Mouse (Mus musculus): ENCODE data around the gene Cited2. TPM values are rescaled to one million over a fixed set of nuclear protein-coding genes. Genes with fewer than 3 reads are reported as not detected.

Gene Cited2
- polyA plus RNA-seq, 1 experiment from 2014 or later, result 67.6 TPM

- no peaks in the 10 kb centered on the region for H3K9me3 ChIP-seq
- no peak overlapping the region for H3K27ac ChIP-seq
- H3K9ac ChIP-seq, result no peak overlapping the region
- H3K36me3 ChIP-seq (replicated peaks), result no peaks in the 10 kb centered on the region
- H3K27me3 ChIP-seq, result no peaks in the 10 kb centered on the region
- no peak for ATAC-seq (ENCODE audit: low FRiP score)
- peak overlapping the region; percentile 72 for H3K4me2 ChIP-seq
- H3K4me3 ChIP-seq (replicated peaks), result peak overlapping the region; percentile 16
- H3K4me1 ChIP-seq, result peaks cover 27% of the 10 kb centered on the region
- 58% methylated on average over 7 of the region's 7 CpGs for WGBS
These were observed 2.8 kb downstream of the Cited2 start for GRCm38 (mm10) chr10:17725644-17726372.

GRCm38 (mm10) chr10:17726373-17726720, 3.3 kb downstream of the Cited2 start:
- 61% methylated on average over 2 of the region's 2 CpGs for WGBS
- H3K9ac ChIP-seq, result no peak overlapping the region
- ATAC-seq (ENCODE audit: low FRiP score), result no peak
- H3K4me1 ChIP-seq, result peaks cover 27% of the 10 kb centered on the region
- no peaks in the 10 kb centered on the region for H3K36me3 ChIP-seq (replicated peaks)
- peak overlapping the region; percentile 16; the same call in 1 of the 2 replicates for H3K4me3 ChIP-seq (replicated peaks)
- no peak overlapping the region for H3K27ac ChIP-seq
- H3K27me3 ChIP-seq, result no peaks in the 10 kb centered on the region
- H3K4me2 ChIP-seq, result peak overlapping the region; percentile 72
- H3K9me3 ChIP-seq, result no peaks in the 10 kb centered on the region

- H3K27ac ChIP-seq, result peak overlapping the region; percentile 75
- no peaks in the 10 kb centered on the region for H3K9me3 ChIP-seq
- peak overlapping the region; percentile 22 for H3K4me2 ChIP-seq
- no peaks in the 10 kb centered on the region for H3K36me3 ChIP-seq (replicated peaks)
- H3K4me3 ChIP-seq (replicated peaks), result no peak overlapping the region
- H3K4me1 ChIP-seq, result peaks cover 27% of the 10 kb centered on the region
- H3K9ac ChIP-seq, result no peak overlapping the region
- WGBS, result 28% methylated on average over 15 of the region's 15 CpGs
- ATAC-seq (ENCODE audit: low FRiP score), result no peak
- no peaks in the 10 kb centered on the region for H3K27me3 ChIP-seq
These were observed 4.3 kb downstream of the Cited2 start for GRCm38 (mm10) chr10:17727161-17727925.

DNA sequence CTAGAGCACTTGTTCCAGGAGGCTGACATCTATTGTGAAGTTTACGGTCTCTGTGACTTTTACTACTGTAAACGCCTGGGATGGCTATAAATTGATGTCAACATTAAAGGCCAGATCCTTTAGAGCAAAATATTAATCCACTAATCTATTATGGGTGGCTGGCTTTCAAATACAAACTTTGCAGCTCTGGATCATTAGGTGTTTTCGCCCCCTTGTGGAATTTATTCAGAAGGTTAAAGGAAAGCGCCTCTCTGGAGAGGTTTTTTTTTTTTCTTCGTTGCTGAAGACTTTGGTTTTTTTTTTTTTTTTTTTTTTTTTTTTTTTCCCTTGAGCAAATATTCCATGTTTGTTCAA, 4.9 kb downstream of the Cited2 start:
- H3K4me2 ChIP-seq, result peak overlapping the region; percentile 22; the same call in 1 of the 2 replicates

DNA sequence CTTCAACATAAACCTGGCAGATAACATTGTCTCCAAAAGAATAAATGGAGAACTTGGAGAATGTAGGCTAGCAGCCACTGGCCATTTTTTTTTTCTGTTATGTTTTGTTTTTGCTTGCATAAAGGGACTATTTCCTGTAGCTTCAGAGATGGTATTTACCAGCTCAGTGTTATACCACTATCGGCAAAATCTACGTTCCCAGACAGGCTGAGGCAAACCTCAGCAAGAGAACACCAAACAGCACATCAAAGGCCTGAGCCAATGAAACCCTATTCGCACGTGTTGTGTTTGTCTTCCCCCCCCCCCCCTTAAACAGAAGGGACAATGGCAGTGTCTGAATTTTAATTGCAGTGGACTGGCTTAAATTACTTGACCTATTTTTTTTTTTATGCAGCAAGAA, 5.7 kb downstream of the Cited2 start:
- no peaks in the 10 kb centered on the region for H3K27me3 ChIP-seq
- no peak for ATAC-seq (ENCODE audit: low FRiP score)
- no peak overlapping the region for H3K9ac ChIP-seq

More for the DNA sequence above, 4.9 kb downstream of the Cited2 start:
- 7% methylated on average over 5 of the region's 5 CpGs for WGBS
- H3K27ac ChIP-seq, result peak overlapping the region; percentile 75
- no peaks in the 10 kb centered on the region for H3K27me3 ChIP-seq
- no peaks in the 10 kb centered on the region for H3K36me3 ChIP-seq (replicated peaks)
- peaks cover 27% of the 10 kb centered on the region for H3K4me1 ChIP-seq
- H3K9me3 ChIP-seq, result no peaks in the 10 kb centered on the region
- no peak for ATAC-seq (ENCODE audit: low FRiP score)
- no peak overlapping the region for H3K4me3 ChIP-seq (replicated peaks)
- H3K9ac ChIP-seq, result no peak overlapping the region

DNA sequence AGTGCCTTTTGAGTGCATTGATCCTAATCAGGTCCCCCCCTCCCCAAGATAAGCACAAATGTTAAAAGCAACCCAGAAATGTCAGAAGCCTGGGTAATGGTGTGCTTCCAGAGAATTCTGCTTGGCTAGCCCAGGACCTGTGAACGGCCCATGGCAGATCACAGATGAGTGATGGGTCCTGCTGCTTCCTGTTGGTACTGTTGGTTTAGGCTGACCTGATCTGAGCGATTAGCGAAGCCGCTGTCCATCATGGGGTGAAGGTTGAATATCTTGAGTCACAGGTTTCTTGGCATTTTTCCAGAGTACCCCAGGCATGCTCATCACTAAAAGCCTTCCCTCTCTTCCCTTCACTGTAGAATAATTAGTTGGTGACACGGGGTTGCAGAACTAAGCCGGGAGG, 6.5 kb downstream of the Cited2 start:
- H3K36me3 ChIP-seq (replicated peaks), result no peaks in the 10 kb centered on the region
- 78% methylated on average over 6 of the region's 6 CpGs for WGBS
- H3K4me3 ChIP-seq (replicated peaks), result no peak overlapping the region
- no peak overlapping the region for H3K4me2 ChIP-seq
- H3K4me1 ChIP-seq, result peaks cover 27% of the 10 kb centered on the region
- H3K27ac ChIP-seq, result no peak overlapping the region
- H3K27me3 ChIP-seq, result no peaks in the 10 kb centered on the region
- no peak for ATAC-seq (ENCODE audit: low FRiP score)
- no peak overlapping the region for H3K9ac ChIP-seq
- no peaks in the 10 kb centered on the region for H3K9me3 ChIP-seq

More for the DNA sequence above, 5.7 kb downstream of the Cited2 start:
- H3K36me3 ChIP-seq (replicated peaks), result no peaks in the 10 kb centered on the region
- no peaks in the 10 kb centered on the region for H3K9me3 ChIP-seq
- 33% methylated on average over 4 of the region's 4 CpGs for WGBS
- peaks cover 27% of the 10 kb centered on the region for H3K4me1 ChIP-seq
- H3K27ac ChIP-seq, result no peak overlapping the region
- H3K4me3 ChIP-seq (replicated peaks), result no peak overlapping the region
- no peak overlapping the region for H3K4me2 ChIP-seq

GRCm38 (mm10) chr10:17733057-17733456, 10.0 kb downstream of the Cited2 start:
- Histone ChIP-seq H3K9me3 (no peaks in the 10 kb centered on the region), H3K36me3 (replicated peaks) (no peaks in the 10 kb centered on the region), H3K9ac (no peak overlapping the region), H3K4me1 (no peaks in the 10 kb centered on the region; the same call in 1 of the 2 replicates), H3K4me3 (replicated peaks) (no peak overlapping the region), H3K27ac (no peak overlapping the region), H3K27me3 (no peaks in the 10 kb centered on the region), H3K4me2 (no peak overlapping the region)
- 18% methylated on average over 4 of the region's 4 CpGs for WGBS
- ATAC-seq (ENCODE audit: low FRiP score), result peak; percentile 57

- Histone ChIP-seq H3K4me1 (no peaks in the 10 kb centered on the region), H3K27ac (no peak overlapping the region), H3K36me3 (replicated peaks) (no peaks in the 10 kb centered on the region), H3K9ac (no peak overlapping the region), H3K4me3 (replicated peaks) (no peak overlapping the region), H3K9me3 (no peaks in the 10 kb centered on the region), H3K27me3 (no peaks in the 10 kb centered on the region), H3K4me2 (no peak overlapping the region)
- ATAC-seq (ENCODE audit: low FRiP score), result no peak
- 94% methylated on average over 2 of the region's 2 CpGs for WGBS
These were observed 19.6 kb downstream of the Cited2 start for GRCm38 (mm10) chr10:17742581-17742980.

GRCm38 (mm10) chr10:17752478-17752877, 29.5 kb downstream of the Cited2 start:
- Histone ChIP-seq H3K9ac (no peak overlapping the region), H3K4me2 (no peak overlapping the region), H3K9me3 (no peaks in the 10 kb centered on the region), H3K4me3 (replicated peaks) (no peak overlapping the region), H3K4me1 (no peaks in the 10 kb centered on the region), H3K27me3 (no peaks in the 10 kb centered on the region), H3K27ac (no peak overlapping the region), H3K36me3 (replicated peaks) (no peaks in the 10 kb centered on the region)
- ATAC-seq (ENCODE audit: low FRiP score), result no peak
- WGBS, result 83% methylated on average over 5 of the region's 5 CpGs

DNA sequence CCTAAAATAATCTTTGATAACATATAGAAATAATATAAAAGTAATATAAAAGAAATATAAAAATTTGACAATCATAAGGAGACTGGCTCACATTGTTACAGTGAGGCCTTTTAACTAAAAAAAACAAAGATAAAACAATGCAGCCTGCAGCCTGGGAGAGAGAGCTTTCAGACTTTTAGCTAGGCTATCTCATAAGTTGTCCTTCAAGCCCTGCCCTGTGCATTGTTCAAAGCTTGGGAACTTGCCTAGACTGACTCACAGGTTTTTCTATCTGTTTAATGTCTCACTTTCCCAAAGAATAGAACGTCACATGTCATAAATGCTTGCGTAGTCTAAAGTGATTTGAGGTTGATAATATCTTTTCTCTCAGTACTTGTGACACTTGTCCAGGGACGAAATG, 36.8 kb downstream of the Cited2 start:
- Histone ChIP-seq H3K27me3 (no peaks in the 10 kb centered on the region), H3K4me2 (no peak overlapping the region), H3K9ac (no peak overlapping the region), H3K9me3 (no peaks in the 10 kb centered on the region), H3K36me3 (replicated peaks) (no peaks in the 10 kb centered on the region), H3K4me1 (no peaks in the 10 kb centered on the region), H3K27ac (no peak overlapping the region), H3K4me3 (replicated peaks) (no peak overlapping the region)
- ATAC-seq (ENCODE audit: low FRiP score), result no peak
- WGBS, result 88% methylated on average over 3 of the region's 3 CpGs

- no peak for ATAC-seq (ENCODE audit: low FRiP score)
- 74% methylated on average over 9 of the region's 9 CpGs for WGBS
These were observed 38.0 kb downstream of the Cited2 start for GRCm38 (mm10) chr10:17760750-17761613.

GRCm38 (mm10) chr10:17761652-17762051, 38.6 kb downstream of the Cited2 start:
- Histone ChIP-seq H3K4me3 (replicated peaks) (no peak overlapping the region), H3K4me1 (no peaks in the 10 kb centered on the region), H3K36me3 (replicated peaks) (no peaks in the 10 kb centered on the region), H3K27ac (no peak overlapping the region), H3K27me3 (no peaks in the 10 kb centered on the region), H3K9ac (no peak overlapping the region), H3K4me2 (no peak overlapping the region), H3K9me3 (no peaks in the 10 kb centered on the region)
- ATAC-seq (ENCODE audit: low FRiP score), result no peak
- WGBS, result 85% methylated on average over 1 of the region's 1 CpGs

More at GRCm38 (mm10) chr10:17760750-17761613, 38.0 kb downstream of the Cited2 start:
- Histone ChIP-seq H3K9me3 (no peaks in the 10 kb centered on the region), H3K27ac (no peak overlapping the region), H3K9ac (no peak overlapping the region), H3K36me3 (replicated peaks) (no peaks in the 10 kb centered on the region), H3K27me3 (no peaks in the 10 kb centered on the region), H3K4me2 (no peak overlapping the region), H3K4me3 (replicated peaks) (no peak overlapping the region), H3K4me1 (no peaks in the 10 kb centered on the region)

All from forebrain, embryonic 12.5 days (tissue).